Mouse (Mus musculus): ENCODE measurements around the gene Mapkapk2.

Mapkapk2 gene

GRCm38 (mm10) chr1:131110525-131111106 is 13.0 kb upstream of the Mapkapk2 start:
- DNase-seq: no peak

GRCm38 (mm10) chr1:131107575-131108308 is 10.1 kb upstream of the Mapkapk2 start:
- no peak for DNase-seq

- no peak for DNase-seq
Measured at GRCm38 (mm10) chr1:131103776-131104424, 6.3 kb upstream of the Mapkapk2 start.

GRCm38 (mm10) chr1:131100808-131101207 is 3.2 kb upstream of the Mapkapk2 start:
- DNase-seq: no peak

GRCm38 (mm10) chr1:131096803-131097699 is 575 bp downstream of the Mapkapk2 start:
- peak; percentile 46 for DNase-seq

- DNase-seq: no peak
Measured at GRCm38 (mm10) chr1:131096132-131096695, 1.4 kb downstream of the Mapkapk2 start.

GRCm38 (mm10) chr1:131095574-131095973 is 2.1 kb downstream of the Mapkapk2 start:
- DNase-seq: no peak

GRCm38 (mm10) chr1:131093889-131094288 is 3.7 kb downstream of the Mapkapk2 start:
- no peak for DNase-seq

GRCm38 (mm10) chr1:131092846-131093245 is 4.8 kb downstream of the Mapkapk2 start:
- no peak for DNase-seq

- DNase-seq: no peak
Measured at GRCm38 (mm10) chr1:131092173-131092572, 5.5 kb downstream of the Mapkapk2 start.

- DNase-seq: no peak
Measured at GRCm38 (mm10) chr1:131091481-131091880, 6.1 kb downstream of the Mapkapk2 start.

- DNase-seq: no peak
Measured at GRCm38 (mm10) chr1:131090877-131091276, 6.7 kb downstream of the Mapkapk2 start.

- DNase-seq: no peak
Measured at GRCm38 (mm10) chr1:131090261-131090660, 7.4 kb downstream of the Mapkapk2 start.

- no peak for DNase-seq
Measured at GRCm38 (mm10) chr1:131089525-131090127, 8.0 kb downstream of the Mapkapk2 start.

- no peak for DNase-seq
Measured at GRCm38 (mm10) chr1:131088547-131088946, 9.1 kb downstream of the Mapkapk2 start.

- no peak for DNase-seq
Measured at GRCm38 (mm10) chr1:131086907-131087306, 10.7 kb downstream of the Mapkapk2 start.

GRCm38 (mm10) chr1:131085957-131086739 is 11.5 kb downstream of the Mapkapk2 start:
- DNase-seq: no peak

- DNase-seq: no peak
Measured at GRCm38 (mm10) chr1:131085272-131085671, 12.4 kb downstream of the Mapkapk2 start.

GRCm38 (mm10) chr1:131084289-131084688 is 13.3 kb downstream of the Mapkapk2 start:
- no peak for DNase-seq

GRCm38 (mm10) chr1:131083609-131084008 is 14.0 kb downstream of the Mapkapk2 start:
- DNase-seq: no peak

- DNase-seq: no peak
Measured at GRCm38 (mm10) chr1:131083122-131083521, 14.5 kb downstream of the Mapkapk2 start.

All from right cerebral cortex, postnatal 4 days (tissue).